Mouse (Mus musculus): ENCODE results near the gene Rab3il1. TPM values are rescaled to one million over a fixed set of nuclear protein-coding genes. Genes with fewer than 3 reads are reported as not detected.

Gene Rab3il1
- polyA plus RNA-seq, 1 experiment from 2014 or later, result 36.8 TPM

- peaks cover 6% of the 10 kb centered on the region for H3K4me1 ChIP-seq (ENCODE audit: control insufficient read depth, insufficient read depth, low read length)
- peaks cover 9% of the 10 kb centered on the region; the same call in 1 of the 2 replicates for H3K36me3 ChIP-seq (ENCODE audit: control insufficient read depth, insufficient read depth, low read length)
- no peak overlapping the region for H3K4me2 ChIP-seq
- ATAC-seq (ENCODE audit: low FRiP score) (no peak), DNase-seq (ENCODE audit: low spot score, missing footprints) (no peak)
- no peak overlapping the region for H3K27ac ChIP-seq (ENCODE audit: low read depth, low read length)
- no peaks in the 10 kb centered on the region for H3K9me3 ChIP-seq (ENCODE audit: control insufficient read depth, low read length)
- no peaks in the 10 kb centered on the region for H3K27me3 ChIP-seq (ENCODE audit: control insufficient read depth, insufficient read depth, low read length)
- H3K9ac ChIP-seq (ENCODE audit: low read length), result no peak overlapping the region
- no peak overlapping the region for H3K4me3 ChIP-seq (ENCODE audit: low read depth, low read length)
Measured at GRCm38 (mm10) chr19:9987593-9987992, 13.9 kb upstream of the Rab3il1 start.

GRCm38 (mm10) chr19:9989171-9989883 is 12.1 kb upstream of the Rab3il1 start:
- 66% methylated on average over 17 of the region's 17 CpGs for WGBS
- no peaks in the 10 kb centered on the region for H3K9me3 ChIP-seq (ENCODE audit: control insufficient read depth, low read length)
- no peaks in the 10 kb centered on the region for H3K4me1 ChIP-seq (ENCODE audit: control insufficient read depth, insufficient read depth, low read length)
- no peak overlapping the region for H3K9ac ChIP-seq (ENCODE audit: low read length)
- no peak overlapping the region for H3K4me2 ChIP-seq
- DNase-seq (ENCODE audit: low spot score, missing footprints) (no peak), ATAC-seq (ENCODE audit: low FRiP score) (no peak)
- H3K27ac ChIP-seq (ENCODE audit: low read depth, low read length), result no peak overlapping the region
- no peaks in the 10 kb centered on the region for H3K27me3 ChIP-seq (ENCODE audit: control insufficient read depth, insufficient read depth, low read length)
- H3K4me3 ChIP-seq (ENCODE audit: low read depth, low read length), result no peak overlapping the region
- peaks cover 9% of the 10 kb centered on the region; the same call in 1 of the 2 replicates for H3K36me3 ChIP-seq (ENCODE audit: control insufficient read depth, insufficient read depth, low read length)

- no peak for DNase-seq (ENCODE audit: low spot score, missing footprints)
- H3K9me3 ChIP-seq (ENCODE audit: control insufficient read depth, low read length), result no peaks in the 10 kb centered on the region
- no peak for ATAC-seq (ENCODE audit: low FRiP score)
Measured at GRCm38 (mm10) chr19:9989884-9990256, 11.6 kb upstream of the Rab3il1 start.

GRCm38 (mm10) chr19:9991304-9991703 is 10.2 kb upstream of the Rab3il1 start:
- no peak overlapping the region for H3K9ac ChIP-seq (ENCODE audit: low read length)
- no peaks in the 10 kb centered on the region for H3K9me3 ChIP-seq (ENCODE audit: control insufficient read depth, low read length)
- H3K27ac ChIP-seq (ENCODE audit: low read depth, low read length), result no peak overlapping the region
- no peaks in the 10 kb centered on the region for H3K27me3 ChIP-seq (ENCODE audit: control insufficient read depth, insufficient read depth, low read length)
- no peak overlapping the region for H3K4me2 ChIP-seq
- ATAC-seq (ENCODE audit: low FRiP score) (no peak; the same call in 1 of the 2 replicates), DNase-seq (ENCODE audit: low spot score, missing footprints) (peak; percentile 98)
- H3K36me3 ChIP-seq (ENCODE audit: control insufficient read depth, insufficient read depth, low read length), result 0 out of 2 replicates have a peak, but pooled peaks cover 2% of the 10 kb centered on the region
- WGBS, result 24% methylated on average over 5 of the region's 5 CpGs
- H3K4me1 ChIP-seq (ENCODE audit: control insufficient read depth, insufficient read depth, low read length), result no peaks in the 10 kb centered on the region
- no peak overlapping the region for H3K4me3 ChIP-seq (ENCODE audit: low read depth, low read length)

More at GRCm38 (mm10) chr19:9989884-9990256, 11.6 kb upstream of the Rab3il1 start:
- no peak overlapping the region for H3K4me2 ChIP-seq
- peaks cover 5% of the 10 kb centered on the region; the same call in 1 of the 2 replicates for H3K36me3 ChIP-seq (ENCODE audit: control insufficient read depth, insufficient read depth, low read length)
- H3K4me1 ChIP-seq (ENCODE audit: control insufficient read depth, insufficient read depth, low read length), result no peaks in the 10 kb centered on the region
- no peaks in the 10 kb centered on the region for H3K27me3 ChIP-seq (ENCODE audit: control insufficient read depth, insufficient read depth, low read length)
- H3K9ac ChIP-seq (ENCODE audit: low read length), result no peak overlapping the region
- H3K27ac ChIP-seq (ENCODE audit: low read depth, low read length), result no peak overlapping the region
- no peak overlapping the region for H3K4me3 ChIP-seq (ENCODE audit: low read depth, low read length)

- Histone ChIP-seq H3K27ac (ENCODE audit: low read depth, low read length) (no peak overlapping the region), H3K4me3 (ENCODE audit: low read depth, low read length) (peak overlapping the region; percentile 12), H3K27me3 (ENCODE audit: control insufficient read depth, insufficient read depth, low read length) (no peaks in the 10 kb centered on the region), H3K9ac (ENCODE audit: low read length) (peak overlapping the region; percentile 37), H3K9me3 (ENCODE audit: control insufficient read depth, low read length) (no peaks in the 10 kb centered on the region), H3K4me1 (ENCODE audit: control insufficient read depth, insufficient read depth, low read length) (no peaks in the 10 kb centered on the region), H3K36me3 (ENCODE audit: control insufficient read depth, insufficient read depth, low read length) (no peaks in the 10 kb centered on the region), H3K4me2 (peak overlapping the region; percentile 36)
- 48% methylated on average over 26 of the region's 26 CpGs for WGBS
- ATAC-seq (ENCODE audit: low FRiP score), result peak; percentile 58; the same call in 1 of the 2 replicates
- DNase-seq (ENCODE audit: low spot score, missing footprints), result no peak
Measured at GRCm38 (mm10) chr19:9992011-9992958, 9.2 kb upstream of the Rab3il1 start.

- Histone ChIP-seq H3K9ac (ENCODE audit: low read length) (peak overlapping the region; percentile 37), H3K27ac (ENCODE audit: low read depth, low read length) (no peak overlapping the region), H3K9me3 (ENCODE audit: control insufficient read depth, low read length) (no peaks in the 10 kb centered on the region), H3K4me2 (peak overlapping the region; percentile 36), H3K27me3 (ENCODE audit: control insufficient read depth, insufficient read depth, low read length) (no peaks in the 10 kb centered on the region), H3K4me1 (ENCODE audit: control insufficient read depth, insufficient read depth, low read length) (no peaks in the 10 kb centered on the region), H3K4me3 (ENCODE audit: low read depth, low read length) (peak overlapping the region; percentile 12), H3K36me3 (ENCODE audit: control insufficient read depth, insufficient read depth, low read length) (no peaks in the 10 kb centered on the region)
- DNase-seq (ENCODE audit: low spot score, missing footprints) (peak; percentile 100), ATAC-seq (ENCODE audit: low FRiP score) (peak; percentile 94)
- WGBS, result 5% methylated on average over 17 of the region's 17 CpGs
Measured at GRCm38 (mm10) chr19:9993036-9993656, 8.3 kb upstream of the Rab3il1 start.

GRCm38 (mm10) chr19:9997204-9998062 is 4.0 kb upstream of the Rab3il1 start:
- Histone ChIP-seq H3K27me3 (ENCODE audit: control insufficient read depth, insufficient read depth, low read length) (no peaks in the 10 kb centered on the region), H3K9ac (ENCODE audit: low read length) (no peak overlapping the region), H3K4me1 (ENCODE audit: control insufficient read depth, insufficient read depth, low read length) (no peaks in the 10 kb centered on the region), H3K9me3 (ENCODE audit: control insufficient read depth, low read length) (no peaks in the 10 kb centered on the region; the same call in 1 of the 2 replicates), H3K4me2 (no peak overlapping the region), H3K36me3 (ENCODE audit: control insufficient read depth, insufficient read depth, low read length) (no peaks in the 10 kb centered on the region), H3K4me3 (ENCODE audit: low read depth, low read length) (no peak overlapping the region), H3K27ac (ENCODE audit: low read depth, low read length) (no peak overlapping the region)
- no peak for ATAC-seq (ENCODE audit: low FRiP score)
- 77% methylated on average over 12 of the region's 12 CpGs for whole genome bisulfite sequencing
- DNase-seq (ENCODE audit: low spot score, missing footprints), result peak; percentile 83

- H3K36me3 ChIP-seq (ENCODE audit: control insufficient read depth, insufficient read depth, low read length), result no peaks in the 10 kb centered on the region
- H3K4me2 ChIP-seq, result no peak overlapping the region
- H3K9me3 ChIP-seq (ENCODE audit: control insufficient read depth, low read length), result no peaks in the 10 kb centered on the region; the same call in 1 of the 2 replicates
- DNase-seq (ENCODE audit: low spot score, missing footprints) (peak; percentile 53), ATAC-seq (ENCODE audit: low FRiP score) (no peak)
- H3K4me1 ChIP-seq (ENCODE audit: control insufficient read depth, insufficient read depth, low read length), result no peaks in the 10 kb centered on the region
- no peaks in the 10 kb centered on the region for H3K27me3 ChIP-seq (ENCODE audit: control insufficient read depth, insufficient read depth, low read length)
- WGBS, result 84% methylated on average over 2 of the region's 2 CpGs
- no peak overlapping the region for H3K4me3 ChIP-seq (ENCODE audit: low read depth, low read length)
- H3K27ac ChIP-seq (ENCODE audit: low read depth, low read length), result no peak overlapping the region
- no peak overlapping the region for H3K9ac ChIP-seq (ENCODE audit: low read length)
Measured at GRCm38 (mm10) chr19:9998063-9998416, 3.4 kb upstream of the Rab3il1 start.
